Mouse (Mus musculus) granulocyte monocyte progenitor cell, adult 5-6 weeks (primary cell): ENCODE results near the gene Mdh2. TPM values are rescaled to one million over a fixed set of nuclear protein-coding genes. Genes with fewer than 3 reads are reported as not detected.

ENCODE experiments used
- ATAC-seq: replicated peaks from 2 replicates; pipeline ENCODE4 v1.8.0; 2016; ENCODE audit warnings: mild to moderate bottlenecking, moderate TSS enrichment, inconsistent platforms; ENCODE audit not compliant: poor library complexity, severe bottlenecking
- total RNA-seq, 2 experiments: library from RNA; stranded (forward) in 1 of 2; stranded (reverse) in 1 of 2; fragments of 200-712, 200-1000 nt in 1 of 2; fragments of >200 nt in 1 of 2; fragmentation: Nextera tagmentation in 1 of 2; gene quantifications; 2 replicates each; pipeline ENCODE4 v1.2.3; 2014 to 2017

The Mdh2 gene
- total RNA-seq, 2 experiments from 2014 or later, result 224 to 328 TPM

DNA sequence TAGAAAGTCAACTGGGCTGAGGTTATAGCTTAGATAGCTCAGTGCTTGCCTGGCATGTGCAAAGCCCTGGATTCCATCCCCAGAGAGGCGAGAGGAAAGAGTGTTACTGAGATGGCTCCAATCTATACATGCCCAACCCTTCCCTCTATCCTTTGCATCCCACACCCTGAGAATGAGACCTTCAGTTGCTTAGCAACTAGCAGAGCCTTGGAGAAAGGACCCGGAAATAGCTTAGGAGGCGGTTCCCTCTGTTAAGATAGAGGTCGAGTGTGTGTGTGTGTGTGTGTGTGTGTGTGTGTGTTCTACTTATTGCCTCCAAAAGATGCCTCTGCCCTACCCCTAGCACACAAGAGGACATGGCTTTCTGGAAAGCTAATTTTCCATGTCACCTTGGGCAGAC lies 54.4 kb downstream of the Mdh2 start:
- ATAC-seq, result no peak

DNA sequence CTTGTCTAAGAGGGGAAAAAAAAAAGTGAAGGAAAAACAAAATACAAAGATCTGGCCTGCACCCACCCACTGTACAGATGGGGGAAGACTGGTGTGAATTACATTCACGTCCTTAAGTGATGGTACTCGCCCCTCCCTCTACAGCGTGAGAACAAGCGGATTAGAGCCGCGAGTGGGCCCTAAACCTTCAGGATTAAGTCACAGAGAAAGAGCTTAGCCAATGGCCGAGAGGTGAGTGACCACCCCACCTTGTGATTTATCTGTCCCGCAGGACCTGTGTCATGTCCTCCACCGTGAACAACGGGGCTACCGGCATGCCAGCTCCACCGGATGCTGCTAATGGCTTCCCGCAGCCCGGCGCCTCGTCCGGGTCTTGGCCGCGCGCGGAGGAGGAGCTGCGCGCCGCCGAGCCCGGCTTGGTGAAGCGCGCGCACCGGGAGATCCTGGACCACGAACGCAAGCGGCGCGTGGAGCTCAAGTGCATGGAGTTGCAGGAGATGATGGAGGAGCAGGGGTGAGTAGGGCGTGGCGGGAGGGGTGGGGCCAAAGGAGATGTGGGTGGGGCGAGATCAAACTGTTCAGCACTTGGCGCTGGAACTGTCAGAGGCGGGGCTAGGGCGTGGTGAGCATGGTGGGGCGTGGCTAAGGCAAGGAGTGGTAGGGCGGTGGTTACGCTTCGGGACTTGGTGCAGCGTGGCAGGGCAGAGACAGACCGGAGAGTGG lies 56.6 kb downstream of the Mdh2 start:
- ATAC-seq, result peak; percentile 98

DNA sequence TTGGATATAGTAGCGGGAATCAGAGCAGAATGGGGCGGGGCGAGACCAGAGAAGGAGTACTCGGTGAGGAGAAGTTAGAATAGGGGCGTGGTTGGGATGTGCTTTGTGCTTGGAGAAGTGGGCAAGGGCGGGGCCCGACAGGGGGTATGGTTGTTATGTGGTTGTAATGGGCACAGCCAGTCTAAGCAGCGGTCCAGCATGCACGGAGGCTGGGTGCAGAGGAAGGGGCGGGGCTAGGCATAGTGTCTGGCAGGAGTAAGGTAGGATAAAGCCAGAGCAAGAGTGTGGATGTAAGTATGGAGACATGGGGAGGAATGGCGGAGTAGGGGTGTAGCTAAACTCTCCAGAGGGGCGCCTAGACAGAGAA lies 57.2 kb downstream of the Mdh2 start:
- ATAC-seq, result no peak

- no peak for ATAC-seq
These were observed 57.7 kb downstream of the Mdh2 start for GRCm38 (mm10) chr5:135835981-135836380.

Other genes starting within 250 kb of the Mdh2 start
- 21.2 and 21.4 TPM in 2 replicates for gene Hip1, start 233.4 kb upstream of the Mdh2 start, total RNA-seq (2014; fragmentation: Nextera tagmentation)
- 8.7 and 11.4 TPM in 2 replicates for gene Hip1, start 233.4 kb upstream of the Mdh2 start, total RNA-seq (2017)
- gene Ccl26, start 214.9 kb upstream of the Mdh2 start, total RNA-seq (2014; fragmentation: Nextera tagmentation), result not detected in 2 replicates
- not detected in 2 replicates for gene Ccl26, start 214.9 kb upstream of the Mdh2 start, total RNA-seq (2017)
- gene Ccl24, start 205.4 kb upstream of the Mdh2 start, total RNA-seq (2014; fragmentation: Nextera tagmentation), result 2.3 and 3.9 TPM in 2 replicates
- gene Ccl24, start 205.4 kb upstream of the Mdh2 start, total RNA-seq (2017), result 1.4 TPM in 1 of 2 replicates, not detected in the other
- gene Rhbdd2, start 145.9 kb upstream of the Mdh2 start, total RNA-seq (2014; fragmentation: Nextera tagmentation), result 14.1 and 19.1 TPM in 2 replicates
- gene Rhbdd2, start 145.9 kb upstream of the Mdh2 start, total RNA-seq (2017), result 4.3 and 8.2 TPM in 2 replicates
- 26.7 and 34.3 TPM in 2 replicates for gene Por, start 108.4 kb upstream of the Mdh2 start, total RNA-seq (2014; fragmentation: Nextera tagmentation)
- gene Por, start 108.4 kb upstream of the Mdh2 start, total RNA-seq (2017), result 20.6 and 28.7 TPM in 2 replicates
- gene Tmem120a, start 34.0 kb upstream of the Mdh2 start, total RNA-seq (2014; fragmentation: Nextera tagmentation), result 19.1 and 22.9 TPM in 2 replicates
- 17.6 and 26.4 TPM in 2 replicates for gene Tmem120a, start 34.0 kb upstream of the Mdh2 start, total RNA-seq (2017)
- not detected in 2 replicates for gene Styxl1, start 95 bp upstream of the Mdh2 start, total RNA-seq (2014; fragmentation: Nextera tagmentation)
- 2.1 TPM in 1 of 2 replicates, not detected in the other for gene Styxl1, start 95 bp upstream of the Mdh2 start, total RNA-seq (2017)
- gene Srrm3, start 28.4 kb downstream of the Mdh2 start, total RNA-seq (2014; fragmentation: Nextera tagmentation), result not detected in 2 replicates
- gene Srrm3, start 28.4 kb downstream of the Mdh2 start, total RNA-seq (2017), result not detected in 2 replicates
- not detected in 2 replicates for gene Hspb1, start 109.4 kb downstream of the Mdh2 start, total RNA-seq (2014; fragmentation: Nextera tagmentation)
- not detected in 2 replicates for gene Hspb1, start 109.4 kb downstream of the Mdh2 start, total RNA-seq (2017)
- gene Ywhag, start 156.1 kb downstream of the Mdh2 start, total RNA-seq (2014; fragmentation: Nextera tagmentation), result 97.2 and 120 TPM in 2 replicates
- 92.2 and 107 TPM in 2 replicates for gene Ywhag, start 156.1 kb downstream of the Mdh2 start, total RNA-seq (2017)
- gene Ssc4d, start 196.1 kb downstream of the Mdh2 start, total RNA-seq (2014; fragmentation: Nextera tagmentation), result 1.8 and 5.0 TPM in 2 replicates
- 0.90 TPM in 1 of 2 replicates, not detected in the other for gene Ssc4d, start 196.1 kb downstream of the Mdh2 start, total RNA-seq (2017)
- gene Zp3, start 201.6 kb downstream of the Mdh2 start, total RNA-seq (2014; fragmentation: Nextera tagmentation), result not detected in 2 replicates
- gene Zp3, start 201.6 kb downstream of the Mdh2 start, total RNA-seq (2017), result not detected in 2 replicates
- gene Dtx2, start 216.3 kb downstream of the Mdh2 start, total RNA-seq (2014; fragmentation: Nextera tagmentation), result 17.1 and 20.2 TPM in 2 replicates
- gene Dtx2, start 216.3 kb downstream of the Mdh2 start, total RNA-seq (2017), result 6.4 and 8.1 TPM in 2 replicates